Mouse (Mus musculus) CH12.LX (cell line): ENCODE measurements around the gene Gdf15. TPM values are rescaled to one million over a fixed set of nuclear protein-coding genes. Genes with fewer than 3 reads are reported as not detected.

Source experiments
- DNase-seq: peaks from one replicate; pipeline ENCODE4 v3.0.0-alpha.2; 2013; ENCODE audit errors: extremely low read depth
- H3K27ac ChIP-seq: 2 replicates; pipeline ENCODE4 v1.5.1; 2012; ENCODE audit warnings: low read depth, mild to moderate bottlenecking, control low read depth, moderate library complexity; ENCODE audit not compliant: insufficient read depth
- H3K27me3 ChIP-seq: replicated peaks from 2 replicates; pipeline ENCODE3; 2012; ENCODE audit warnings: inconsistent platforms
- H3K36me3 ChIP-seq, 2 experiments: replicated peaks in 1 of 2; 2 replicates each; pipeline versions ENCODE3 to v1.6.1; 2012; ENCODE audit warnings: inconsistent platforms in 1 of 2, low read length in 1 of 2, mild to moderate bottlenecking in 1 of 2, mixed read lengths in 1 of 2, moderate library complexity in 1 of 2; ENCODE audit not compliant: control insufficient read depth in 1 of 2, insufficient read depth in 1 of 2
- H3K4me1 ChIP-seq, 2 experiments: 2 replicates each; pipeline ENCODE4 v1.6.1; 2012; ENCODE audit warnings: inconsistent platforms in 1 of 2, moderate library complexity in 1 of 2; ENCODE audit not compliant: insufficient read depth in 2 of 2, control insufficient read depth in 1 of 2
- H3K4me2 ChIP-seq: 2 replicates; pipeline ENCODE4 v1.6.1; 2012; ENCODE audit warnings: low read depth, mild to moderate bottlenecking, control low read depth; ENCODE audit not compliant: poor library complexity, insufficient read depth, severe bottlenecking
- H3K4me3 ChIP-seq, 3 experiments: fragments of 150-350 bp in 1 of 3; sonication (generic) in 1 of 3; replicated peaks in 1 of 3; 2 replicates each; pipeline versions ENCODE3 to v1.5.1; 2011 to 2012; ENCODE audit warnings: low read depth in 2 of 3, low read length in 2 of 3, mild to moderate bottlenecking in 2 of 3, moderate library complexity in 2 of 3, control low read depth in 1 of 3, improper control_type of control experiment in 1 of 3, inconsistent platforms in 1 of 3, mixed read lengths in 1 of 3; ENCODE audit not compliant: poor library complexity in 1 of 3
- H3K79me2 ChIP-seq: replicated peaks from 2 replicates; pipeline ENCODE4 v1.6.1; 2012; ENCODE audit warnings: mild to moderate bottlenecking, moderate library complexity; ENCODE audit not compliant: control insufficient read depth, poor library complexity, insufficient read depth, severe bottlenecking; ENCODE audit errors: extremely low read depth
- H3K9ac ChIP-seq: 2 replicates; pipeline ENCODE4 v1.6.1; 2012; ENCODE audit warnings: low read depth, mild to moderate bottlenecking, control low read depth, moderate library complexity; ENCODE audit not compliant: insufficient read depth
- H3K9me3 ChIP-seq: replicated peaks from 2 replicates; pipeline ENCODE3; 2012; ENCODE audit warnings: low read length, inconsistent platforms, mixed read lengths
- CHD1 ChIP-seq: IDR thresholded peaks from 2 replicates; pipeline ENCODE4 v1.6.1; 2012; ENCODE audit warnings: low read depth, low read length, improper control_type of control experiment, inconsistent platforms
- CHD2 ChIP-seq: IDR thresholded peaks from 2 replicates; pipeline ENCODE4 v1.6.1; 2011; ENCODE audit warnings: low read length, improper control_type of control experiment
- CTCF ChIP-seq, 2 experiments: IDR thresholded peaks in 1 of 2; conservative IDR thresholded peaks in 1 of 2; 2 replicates each; pipeline ENCODE4 v1.5.1; 2011 to 2012; ENCODE audit warnings: low read depth in 2 of 2, low read length in 2 of 2, improper control_type of control experiment in 1 of 2, inconsistent platforms in 1 of 2, mild to moderate bottlenecking in 1 of 2, moderate library complexity in 1 of 2
- EP300 ChIP-seq: IDR thresholded peaks from 2 replicates; pipeline ENCODE4 v1.6.1; 2011; ENCODE audit warnings: low read length, improper control_type of control experiment
- GABPA ChIP-seq: IDR thresholded peaks from 2 replicates; pipeline ENCODE4 v1.6.1; 2012; ENCODE audit warnings: low read depth, low read length, improper control_type of control experiment, inconsistent platforms; ENCODE audit not compliant: insufficient replicate concordance
- HCFC1 ChIP-seq: IDR thresholded peaks from 2 replicates; pipeline ENCODE4 v1.6.1; 2012; ENCODE audit warnings: low read depth, mild to moderate bottlenecking, inconsistent platforms, low read length, improper control_type of control experiment
- IRF4 ChIP-seq: IDR thresholded peaks from 2 replicates; pipeline ENCODE4 v1.6.1; 2014; ENCODE audit warnings: low read depth, mild to moderate bottlenecking, inconsistent platforms, low read length, improper control_type of control experiment
- JUND ChIP-seq: conservative IDR thresholded peaks from 2 replicates; pipeline ENCODE4 v1.6.1; 2011; ENCODE audit warnings: low read depth, low read length, improper control_type of control experiment
- KAT2A ChIP-seq: IDR thresholded peaks from 2 replicates; pipeline ENCODE4 v1.6.1; 2012; ENCODE audit warnings: low read length, improper control_type of control experiment, inconsistent platforms; ENCODE audit not compliant: insufficient replicate concordance
- MAFK ChIP-seq: IDR thresholded peaks from 2 replicates; pipeline ENCODE4 v1.6.1; 2011; ENCODE audit warnings: low read length, improper control_type of control experiment; ENCODE audit not compliant: insufficient replicate concordance
- MAZ ChIP-seq: IDR thresholded peaks from 2 replicates; pipeline ENCODE4 v1.6.1; 2012; ENCODE audit warnings: low read depth, mild to moderate bottlenecking, inconsistent platforms, low read length, improper control_type of control experiment, moderate library complexity
- MEF2A ChIP-seq: IDR thresholded peaks from 2 replicates; pipeline ENCODE4 v1.6.1; 2014; ENCODE audit warnings: low read depth, mild to moderate bottlenecking, inconsistent platforms, low read length, improper control_type of control experiment, borderline replicate concordance
- MYC ChIP-seq: IDR thresholded peaks from 2 replicates; pipeline ENCODE4 v1.6.1; 2011; ENCODE audit warnings: low read depth, mild to moderate bottlenecking, improper control_type of control experiment, low read length
- NRF1 ChIP-seq: IDR thresholded peaks from 2 replicates; pipeline ENCODE4 v1.6.1; 2014; ENCODE audit warnings: low read depth, mild to moderate bottlenecking, inconsistent platforms, low read length, improper control_type of control experiment, moderate library complexity
- PAX5 ChIP-seq: IDR thresholded peaks from 2 replicates; pipeline ENCODE4 v1.6.1; 2012; ENCODE audit warnings: low read length, inconsistent platforms, mixed read lengths
- POLR2AphosphoS2 ChIP-seq: IDR thresholded peaks from 2 replicates; pipeline ENCODE4 v1.6.1; 2011; ENCODE audit warnings: low read depth, low read length, improper control_type of control experiment
- RAD21 ChIP-seq: IDR thresholded peaks from 2 replicates; pipeline ENCODE4 v1.6.1; 2011; ENCODE audit warnings: low read depth, mild to moderate bottlenecking, low read length, improper control_type of control experiment, moderate library complexity
- RCOR1 ChIP-seq: conservative IDR thresholded peaks from 2 replicates; pipeline ENCODE4 v1.6.1; 2012; ENCODE audit warnings: low read depth, mild to moderate bottlenecking, inconsistent platforms, low read length, improper control_type of control experiment
- SIN3A ChIP-seq: IDR thresholded peaks from 2 replicates; pipeline ENCODE4 v1.6.1; 2012; ENCODE audit warnings: low read length, improper control_type of control experiment, inconsistent platforms
- USF1 ChIP-seq: IDR thresholded peaks from 2 replicates; pipeline ENCODE4 v1.6.1; 2014; ENCODE audit warnings: low read depth, mild to moderate bottlenecking, inconsistent platforms, low read length, improper control_type of control experiment
- ZC3H11A ChIP-seq: IDR thresholded peaks from 2 replicates; pipeline ENCODE4 v1.6.1; 2012; ENCODE audit warnings: low read depth, mild to moderate bottlenecking, inconsistent platforms, low read length, improper control_type of control experiment
- ZKSCAN1 ChIP-seq: IDR thresholded peaks from 2 replicates; pipeline ENCODE4 v1.6.1; 2012; ENCODE audit warnings: low read depth, inconsistent platforms, low read length, improper control_type of control experiment, borderline replicate concordance
- ZMIZ1 ChIP-seq: IDR thresholded peaks from 2 replicates; pipeline ENCODE4 v1.6.1; 2012; ENCODE audit warnings: low read depth, mild to moderate bottlenecking, inconsistent platforms, low read length, improper control_type of control experiment
- ZNF384 ChIP-seq: IDR thresholded peaks from 2 replicates; pipeline ENCODE4 v1.6.1; 2012; ENCODE audit warnings: low read depth, low read length, improper control_type of control experiment, inconsistent platforms
- dilution Hi-C: fragments of 300-500 bp; cut with MboI; formaldehyde crosslinking; loops from 2 replicates; pipeline ENCODE4 v1.14.3; 2020; ENCODE audit warnings: low sequenced_read_pairs; ENCODE audit not compliant: extremely low pct_unique_long_range_greater_than_20kb, extremely low pct_ligation_motif_present
- in situ Hi-C: fragments of 300-500 bp; cut with MboI; formaldehyde crosslinking; loops from 3 replicates; pipeline ENCODE4 v1.14.3; 2019; ENCODE audit warnings: low sequenced_read_pairs, low pct_ligation_motif_present, low pct_unique_long_range_greater_than_20kb, mixed read lengths
- polyA plus RNA-seq: library from polyadenylated mRNA; unstranded; fragments of >175 nt; gene quantifications from 2 replicates; pipeline ENCODE4 v1.2.1, GENCODE M21; 2012; ENCODE audit warnings: low read depth; ENCODE audit not compliant: insufficient read length
- total RNA-seq, 2 experiments: library from RNA; depleted of rRNA; stranded (reverse); fragments of 300-350 nt in 1 of 2; fragments of >200 nt in 1 of 2; gene quantifications; 2 replicates each; pipeline ENCODE4 v1.2.3; 2012 to 2014

Gdf15 gene
- total RNA-seq (2012; rRNA removed) (0.21 TPM in 1 of 2 replicates, not detected in the other), total RNA-seq (2014; rRNA removed) (not detected in 2 replicates), polyA plus RNA-seq (0.16 TPM in 1 of 2 replicates, not detected in the other)

DNA sequence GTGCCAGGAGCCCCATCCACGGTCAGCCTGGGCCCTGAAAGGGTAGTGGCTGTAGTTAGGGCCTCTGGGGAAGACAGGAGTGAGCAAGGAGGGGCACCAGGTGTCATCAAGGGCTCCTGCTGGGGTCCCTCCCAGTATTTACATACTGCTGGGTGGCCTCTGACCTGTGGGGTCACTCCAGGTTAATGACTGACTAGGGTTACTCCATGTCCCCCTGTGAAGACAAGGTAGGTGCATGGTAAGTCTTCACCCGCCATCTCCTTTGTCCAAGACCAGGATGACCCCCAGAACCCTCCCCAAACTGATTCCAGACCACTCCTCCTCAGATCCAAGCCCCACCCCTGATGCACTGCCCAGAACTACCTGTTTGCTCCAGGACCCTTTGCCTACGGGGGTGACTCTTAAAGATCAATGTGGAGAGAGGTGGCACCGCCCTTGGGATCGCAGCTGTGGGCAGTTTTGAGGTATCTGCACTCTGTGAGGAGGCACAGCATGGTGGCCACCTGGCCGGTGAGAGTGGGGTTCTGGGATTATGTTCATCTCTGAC is at the start of gene Gdf15:
TSS of gene Gdf15 (minus strand) at position 111 of the 547 bp plus-strand sequence.
- H3K9ac ChIP-seq, result no peak within 1 kb of the TSS
- in situ Hi-C loops, result no loop called here
- no peak within 1 kb of the TSS for H3K4me2 ChIP-seq
- no peak for DNase-seq
- peaks cover 36 to 78% of the 10 kb centered on the region in 2 experiments for H3K4me1 ChIP-seq
- dilution Hi-C loops, result no loop called here
- H3K4me3 ChIP-seq, result no peak within 1 kb of the TSS
- H3K27me3 ChIP-seq, result no peaks in the 10 kb centered on the region
- TF ChIP-seq ZC3H11A, result no peak
- TF ChIP-seq ZMIZ1, result no peak
- TF ChIP-seq ZKSCAN1, result no peak
- no peak for TF ChIP-seq SIN3A
- no peak for TF ChIP-seq RCOR1
- no peak for TF ChIP-seq NRF1
- no peak for TF ChIP-seq IRF4
- no peak for TF ChIP-seq MAZ
- TF ChIP-seq PAX5, result no peak
- TF ChIP-seq KAT2A, result no peak
- no peak for TF ChIP-seq MAFK
- TF ChIP-seq MYC, result no peak
- TF ChIP-seq GABPA, result no peak
- no peak for TF ChIP-seq RAD21
- no peak for TF ChIP-seq USF1
- no peak for TF ChIP-seq CHD1
- TF ChIP-seq CTCF (conservative IDR thresholded peaks at IDR 0.05 in 1 of 2, IDR thresholded peaks at IDR 0.05 in 1 of 2; ENCODE audit: low read depth in 2 of 2, low read length in 2 of 2), result no peak
- no peaks in the 10 kb centered on the region for H3K36me3 ChIP-seq
- H3K27ac ChIP-seq, result no peak within 1 kb of the TSS
- peaks cover 2% of the 10 kb centered on the region for H3K9me3 ChIP-seq
- H3K79me2 ChIP-seq, result no peaks in the 10 kb centered on the region

DNA sequence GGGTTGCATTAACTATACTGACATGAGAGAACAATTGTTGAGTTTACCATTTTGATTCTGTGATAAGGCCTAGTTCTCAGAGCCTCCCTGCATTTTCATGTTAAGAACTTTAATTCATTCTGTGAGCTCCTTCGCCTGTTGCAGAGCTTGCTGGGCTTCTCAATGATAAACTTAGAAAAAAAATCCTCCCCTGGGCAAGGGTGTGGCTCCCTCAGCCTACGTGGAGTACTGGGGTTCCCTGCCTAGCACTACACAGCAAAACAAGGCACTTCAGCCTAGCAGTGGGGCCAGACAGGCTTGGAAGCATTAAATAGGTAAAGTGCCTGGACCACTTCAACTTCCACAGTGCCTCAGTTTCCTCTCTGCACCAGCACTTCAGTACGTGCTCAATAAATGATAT is 49.2 kb upstream of the Gdf15 start:
- no peaks in the 10 kb centered on the region for H3K9me3 ChIP-seq
- no peaks in the 10 kb centered on the region for H3K79me2 ChIP-seq
- dilution Hi-C loops (no loop called here), in situ Hi-C loops (no loop called here)
- H3K4me2 ChIP-seq, result no peak overlapping the region
- no peak overlapping the region for H3K9ac ChIP-seq
- no peak overlapping the region for H3K4me3 ChIP-seq
- peaks cover 37 to 38% of the 10 kb centered on the region in 2 experiments for H3K36me3 ChIP-seq
- H3K4me1 ChIP-seq, result peaks cover 9 to 73% of the 10 kb centered on the region in 2 experiments
- H3K27ac ChIP-seq, result no peak overlapping the region
- TF ChIP-seq HCFC1 (no peak), USF1 (no peak), POLR2AphosphoS2 (no peak), PAX5 (no peak), MAZ (no peak), SIN3A (no peak), CTCF (conservative IDR thresholded peaks at IDR 0.05 in 1 of 2, IDR thresholded peaks at IDR 0.05 in 1 of 2; ENCODE audit: low read depth in 2 of 2, low read length in 2 of 2) (no peak), ZNF384 (no peak), NRF1 (no peak), EP300 (no peak), CHD2 (no peak), MEF2A (no peak), JUND (no peak)
- TF ChIP-seq, all 38 proteins: peak for 0
- no peak for DNase-seq
- no peaks in the 10 kb centered on the region for H3K27me3 ChIP-seq
